Mouse (Mus musculus) 3134 (cell line): Measurements from ENCODE around the gene Cad.
"Not testable (repeated sequence)": the region's sequence is repeated elsewhere in the genome, so short reads cannot be mapped to it uniquely, and the experiment has no call there.

ENCODE experiments used
- DNase-seq: peaks from one replicate; pipeline ENCODE4 v3.0.0-alpha.2; 2011; ENCODE audit warnings: low spot score; ENCODE audit not compliant: insufficient read length; ENCODE audit errors: extremely low read depth

The Cad gene

GRCm38 (mm10) chr5:31054261-31055215 lies at the start of gene Cad:
TSS of gene Cad (plus strand) at chr5:31054780.
- DNase-seq = peak; percentile 95

GRCm38 (mm10) chr5:31012737-31013136 lies 41.8 kb upstream of the Cad start:
- DNase-seq = no peak

GRCm38 (mm10) chr5:31015913-31016312 lies 38.7 kb upstream of the Cad start:
- no peak for DNase-seq

GRCm38 (mm10) chr5:31021790-31022189 lies 32.8 kb upstream of the Cad start:
- DNase-seq = not testable (repeated sequence)

- DNase-seq = no peak
Measured at GRCm38 (mm10) chr5:31022690-31023089, 31.9 kb upstream of the Cad start.

- DNase-seq = no peak
Measured at GRCm38 (mm10) chr5:31023254-31023653, 31.3 kb upstream of the Cad start.

GRCm38 (mm10) chr5:31024641-31025040 lies 29.9 kb upstream of the Cad start:
- DNase-seq = no peak

GRCm38 (mm10) chr5:31030926-31031325 lies 23.7 kb upstream of the Cad start:
- no peak for DNase-seq

GRCm38 (mm10) chr5:31031508-31031907 lies 23.1 kb upstream of the Cad start:
- no peak for DNase-seq

GRCm38 (mm10) chr5:31034669-31035068 lies 19.9 kb upstream of the Cad start:
- DNase-seq = no peak

GRCm38 (mm10) chr5:31036556-31036955 lies 18.0 kb upstream of the Cad start:
- DNase-seq = not testable (repeated sequence)

- DNase-seq = no peak
Measured at GRCm38 (mm10) chr5:31038171-31038845, 16.3 kb upstream of the Cad start.

- DNase-seq = no peak
Measured at GRCm38 (mm10) chr5:31046416-31046815, 8.2 kb upstream of the Cad start.

- no peak for DNase-seq
Measured at GRCm38 (mm10) chr5:31047074-31047473, 7.5 kb upstream of the Cad start.

- peak; percentile 99 for DNase-seq
Measured at GRCm38 (mm10) chr5:31047848-31048762, 6.5 kb upstream of the Cad start, which contains the start of gene Atraid. TSS of gene Atraid (plus strand) at chr5:31048312.

- DNase-seq = peak; percentile 48
Measured at GRCm38 (mm10) chr5:31048763-31049641, 5.6 kb upstream of the Cad start, which contains the start of gene Slc5a6. TSS of gene Slc5a6 (minus strand) at chr5:31048924.

GRCm38 (mm10) chr5:31050427-31050826 lies 4.2 kb upstream of the Cad start:
- no peak for DNase-seq

- not testable (repeated sequence) for DNase-seq
Measured at GRCm38 (mm10) chr5:31053728-31054127, 852 bp upstream of the Cad start.
